Mouse (Mus musculus): ENCODE data around the gene Rdh1. TPM values are rescaled to one million over a fixed set of nuclear protein-coding genes. Genes with fewer than 3 reads are reported as not detected.
"Not testable (repeated sequence)": the region's sequence is repeated elsewhere in the genome, so short reads cannot be mapped to it uniquely, and the experiment has no call there.

Gene Rdh1
- polyA plus RNA-seq, 2 experiments = 0.11 TPM; not detected in 1

DNA sequence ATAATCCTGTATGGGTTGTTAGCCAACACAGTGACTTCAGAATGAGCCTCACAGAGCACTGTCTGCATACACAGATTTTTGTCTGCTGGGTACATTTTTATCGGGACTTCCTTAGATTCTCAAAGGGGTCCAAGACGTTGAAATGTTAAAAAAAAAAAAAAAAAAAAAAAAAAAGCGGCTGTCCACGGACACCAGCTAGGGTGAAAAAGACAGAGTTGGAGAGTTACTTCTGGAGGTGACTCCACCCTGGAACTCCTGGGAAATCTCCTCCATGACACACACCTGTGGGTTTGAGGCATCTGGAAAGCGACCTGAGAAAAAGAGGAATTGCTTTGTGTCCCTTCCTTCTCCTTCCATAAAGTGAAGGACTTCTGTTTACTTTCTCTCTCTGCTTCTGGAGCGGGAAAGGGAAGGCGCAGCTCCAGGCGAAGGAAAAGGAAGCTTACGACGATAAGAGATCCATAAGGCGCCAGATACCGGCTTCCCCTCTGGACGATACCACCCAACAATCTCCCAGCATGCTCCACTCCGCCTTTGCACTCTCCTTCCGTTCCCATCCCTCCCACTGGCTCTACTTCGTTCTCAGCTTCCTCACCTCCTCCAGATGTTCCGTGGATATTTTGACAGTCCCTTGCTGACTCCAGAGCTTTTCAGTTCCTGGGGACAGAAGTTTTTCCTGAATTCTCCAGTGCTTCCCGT, 3.6 kb upstream of the Rdh1 start:
- no peak overlapping the region for H3K9ac ChIP-seq (ENCODE audit: low read depth, low read length, severe bottlenecking)
- H3K4me1 ChIP-seq (ENCODE audit: control insufficient read depth, insufficient read depth, low read length) = no peaks in the 10 kb centered on the region; the same call in 1 of the 2 replicates
- DNase-seq (ENCODE audit: low spot score) (no peak), ATAC-seq (ENCODE audit: low FRiP score, low read depth) (no peak)
- 46% methylated on average over 17 of the region's 18 CpGs for WGBS
- H3K27me3 ChIP-seq (ENCODE audit: control insufficient read depth, insufficient read depth, low read length) = no peaks in the 10 kb centered on the region
- no peak for TF ChIP-seq POLR2A (IDR thresholded peaks at IDR 0.05; ENCODE audit: borderline replicate concordance, extremely low read depth, insufficient read depth, insufficient read length)
- H3K36me3 ChIP-seq (ENCODE audit: control insufficient read depth, insufficient read depth, low read length) = no peaks in the 10 kb centered on the region
- H3K4me2 ChIP-seq (replicated peaks; ENCODE audit: low read depth, low read length, severe bottlenecking) = peak overlapping the region; percentile 20
- no peak overlapping the region for H3K27ac ChIP-seq (replicated peaks; ENCODE audit: low read depth, low read length)
- no peak overlapping the region for H3K4me3 ChIP-seq (replicated peaks; ENCODE audit: low read length)
- no peaks in the 10 kb centered on the region for H3K9me3 ChIP-seq (ENCODE audit: control insufficient read depth, low read length)

- WGBS = 88% methylated on average over 10 of the region's 10 CpGs
- not testable (repeated sequence) for H3K4me2 ChIP-seq (replicated peaks; ENCODE audit: low read depth, low read length, severe bottlenecking); H3K9me3 ChIP-seq (ENCODE audit: control insufficient read depth, low read length); H3K27ac ChIP-seq (replicated peaks; ENCODE audit: low read depth, low read length); H3K4me3 ChIP-seq (replicated peaks; ENCODE audit: low read length); ATAC-seq (ENCODE audit: low FRiP score, low read depth); H3K27me3 ChIP-seq (ENCODE audit: control insufficient read depth, insufficient read depth, low read length); H3K9ac ChIP-seq (ENCODE audit: low read depth, low read length, severe bottlenecking); H3K36me3 ChIP-seq (ENCODE audit: control insufficient read depth, insufficient read depth, low read length); H3K4me1 ChIP-seq (ENCODE audit: control insufficient read depth, insufficient read depth, low read length); DNase-seq (ENCODE audit: low spot score)
These were observed 3.4 kb downstream of the Rdh1 start for GRCm38 (mm10) chr10:127762926-127763325.

DNA sequence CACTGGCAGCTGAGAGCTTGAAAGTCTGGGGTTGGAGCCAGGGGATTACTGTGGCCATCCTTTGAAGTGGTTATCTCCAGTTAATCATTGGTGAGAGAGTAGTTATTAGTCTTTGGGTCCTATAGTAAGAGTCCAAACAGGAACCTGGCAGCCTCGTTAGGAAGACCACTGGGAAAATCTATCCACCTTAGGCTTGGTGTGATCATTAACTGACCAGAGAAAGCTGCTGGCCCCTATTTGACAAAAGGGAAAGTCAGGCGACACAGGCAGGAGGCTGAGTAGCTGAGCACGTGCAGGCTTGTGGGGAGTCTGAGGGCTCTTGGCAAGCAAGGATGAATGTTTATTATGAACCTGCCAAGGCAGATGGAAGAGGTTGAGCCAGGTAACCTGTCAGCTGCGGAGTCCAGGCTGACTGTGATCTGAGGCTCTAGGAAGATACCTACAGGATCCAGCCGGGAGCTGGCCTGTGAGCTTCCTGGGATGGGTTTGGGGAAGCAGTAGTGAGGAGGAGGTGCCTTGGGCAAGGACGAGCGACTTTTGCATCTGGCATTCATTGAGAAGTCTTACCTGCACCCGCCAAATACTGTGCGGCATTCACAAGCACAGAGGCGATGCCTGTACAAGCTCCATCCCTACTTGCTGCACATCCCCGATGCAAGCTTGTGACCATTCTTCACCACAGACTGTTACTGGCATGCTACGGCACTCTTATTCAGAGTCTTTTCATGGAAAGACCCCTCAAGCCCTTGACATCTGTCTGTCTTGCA, 4.6 kb downstream of the Rdh1 start:
- DNase-seq (ENCODE audit: low spot score) = no peak

DNA sequence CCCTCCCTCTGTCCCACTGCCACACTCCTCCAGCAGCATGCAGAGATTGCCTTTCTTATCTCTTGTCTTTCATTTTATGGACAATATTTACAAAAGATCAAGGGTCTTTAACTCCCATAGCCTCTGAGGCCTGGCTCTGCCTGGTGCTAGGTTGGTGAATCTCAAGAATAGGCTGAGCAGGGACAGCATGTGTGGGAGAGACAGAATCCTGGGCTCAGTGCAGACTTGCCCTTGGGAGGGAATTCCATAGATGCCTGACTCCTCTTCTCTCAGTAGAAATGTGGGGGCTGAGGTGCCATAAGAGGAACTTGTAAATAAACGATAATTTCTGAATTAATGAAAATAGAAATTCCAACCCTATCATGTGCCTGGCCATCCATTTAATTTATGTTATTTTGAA, 7.0 kb downstream of the Rdh1 start:
- no peak overlapping the region for H3K27ac ChIP-seq (replicated peaks; ENCODE audit: low read depth, low read length)
- H3K9ac ChIP-seq (ENCODE audit: low read depth, low read length, severe bottlenecking) = no peak overlapping the region
- no peak overlapping the region for H3K4me2 ChIP-seq (replicated peaks; ENCODE audit: low read depth, low read length, severe bottlenecking)
- no peaks in the 10 kb centered on the region for H3K4me1 ChIP-seq (ENCODE audit: control insufficient read depth, insufficient read depth, low read length)
- DNase-seq (ENCODE audit: low spot score) (no peak), ATAC-seq (ENCODE audit: low FRiP score, low read depth) (no peak)
- no peak overlapping the region for H3K4me3 ChIP-seq (replicated peaks; ENCODE audit: low read length)
- no peaks in the 10 kb centered on the region for H3K9me3 ChIP-seq (ENCODE audit: control insufficient read depth, low read length)
- no peaks in the 10 kb centered on the region for H3K36me3 ChIP-seq (ENCODE audit: control insufficient read depth, insufficient read depth, low read length)
- H3K27me3 ChIP-seq (ENCODE audit: control insufficient read depth, insufficient read depth, low read length) = no peaks in the 10 kb centered on the region
- WGBS = 71% methylated on average over 1 of the region's 1 CpGs
- no peak for TF ChIP-seq POLR2A (IDR thresholded peaks at IDR 0.05; ENCODE audit: borderline replicate concordance, extremely low read depth, insufficient read depth, insufficient read length)

More for the DNA sequence above, 4.6 kb downstream of the Rdh1 start:
- no peaks in the 10 kb centered on the region for H3K36me3 ChIP-seq (ENCODE audit: control insufficient read depth, insufficient read depth, low read length)
- WGBS = 61% methylated on average over 12 of the region's 12 CpGs
- no peaks in the 10 kb centered on the region for H3K4me1 ChIP-seq (ENCODE audit: control insufficient read depth, insufficient read depth, low read length)
- TF ChIP-seq POLR2A (IDR thresholded peaks at IDR 0.05; ENCODE audit: borderline replicate concordance, extremely low read depth, insufficient read depth, insufficient read length) = no peak
- no peak overlapping the region for H3K4me3 ChIP-seq (replicated peaks; ENCODE audit: low read length)
- no peak overlapping the region for H3K4me2 ChIP-seq (replicated peaks; ENCODE audit: low read depth, low read length, severe bottlenecking)
- H3K9me3 ChIP-seq (ENCODE audit: control insufficient read depth, low read length) = no peaks in the 10 kb centered on the region
- no peaks in the 10 kb centered on the region for H3K27me3 ChIP-seq (ENCODE audit: control insufficient read depth, insufficient read depth, low read length)
- H3K27ac ChIP-seq (replicated peaks; ENCODE audit: low read depth, low read length) = no peak overlapping the region
- ATAC-seq (ENCODE audit: low FRiP score, low read depth) = no peak
- H3K9ac ChIP-seq (ENCODE audit: low read depth, low read length, severe bottlenecking) = no peak overlapping the region

DNA sequence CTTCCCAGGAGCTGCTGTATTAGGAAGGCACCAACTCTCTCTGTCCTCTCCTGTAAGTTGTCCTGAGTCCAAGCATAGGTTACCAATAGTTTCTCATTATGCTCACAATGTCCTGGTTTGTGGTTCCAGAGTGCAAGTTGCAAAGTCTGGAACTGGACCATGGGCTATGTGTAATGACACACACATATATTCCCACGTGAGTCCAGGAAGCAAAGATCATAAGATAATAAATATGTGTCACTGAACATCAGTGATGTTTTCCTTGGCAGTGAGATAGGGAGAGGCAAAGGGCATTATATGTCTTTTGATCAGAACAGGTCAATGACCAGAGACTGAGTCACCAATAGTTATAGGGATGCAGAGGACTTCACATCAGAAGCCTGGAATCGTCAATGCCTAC, 16.5 kb downstream of the Rdh1 start, which contains the start of gene Rdh9:
Gene Rdh9, plus strand, starts transcription at position 376 of the 400 bp plus-strand sequence.
- WGBS = 84% methylated on average over 2 of the region's 2 CpGs
- no peaks in the 10 kb centered on the region for H3K4me1 ChIP-seq (ENCODE audit: control insufficient read depth, insufficient read depth, low read length)
- ATAC-seq (ENCODE audit: low FRiP score, low read depth) = no peak

DNA sequence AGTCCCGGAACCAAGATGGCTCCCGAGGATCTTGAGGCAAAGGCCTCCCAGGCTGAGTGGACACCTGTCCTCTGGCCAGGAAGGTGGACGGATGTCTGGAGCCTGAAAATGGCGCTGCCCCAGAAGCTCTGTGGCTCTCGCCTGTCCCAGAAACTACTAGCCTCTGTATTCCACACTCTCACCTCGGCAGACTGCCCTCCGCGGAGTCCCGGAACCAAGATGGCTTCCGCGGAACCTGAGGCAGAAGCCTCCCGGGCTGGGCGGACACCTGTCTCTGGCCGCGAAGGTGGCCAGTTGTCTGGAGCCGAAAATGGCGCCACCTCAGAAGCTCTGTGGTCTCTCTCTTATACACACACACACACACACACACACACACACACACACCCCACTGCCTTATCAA, 22.8 kb downstream of the Rdh1 start:
- not testable (repeated sequence) for H3K4me3 ChIP-seq (replicated peaks; ENCODE audit: low read length); H3K27me3 ChIP-seq (ENCODE audit: control insufficient read depth, insufficient read depth, low read length); H3K4me2 ChIP-seq (replicated peaks; ENCODE audit: low read depth, low read length, severe bottlenecking); H3K9ac ChIP-seq (ENCODE audit: low read depth, low read length, severe bottlenecking); H3K4me1 ChIP-seq (ENCODE audit: control insufficient read depth, insufficient read depth, low read length); H3K9me3 ChIP-seq (ENCODE audit: control insufficient read depth, low read length); H3K27ac ChIP-seq (replicated peaks; ENCODE audit: low read depth, low read length); ATAC-seq (ENCODE audit: low FRiP score, low read depth); DNase-seq (ENCODE audit: low spot score); H3K36me3 ChIP-seq (ENCODE audit: control insufficient read depth, insufficient read depth, low read length)
- 95% methylated on average over 17 of the region's 17 CpGs for WGBS

More for the DNA sequence above, 16.5 kb downstream of the Rdh1 start, which contains the start of gene Rdh9:
- Histone ChIP-seq H3K9ac (ENCODE audit: low read depth, low read length, severe bottlenecking) (no peak within 1 kb of the TSS), H3K36me3 (ENCODE audit: control insufficient read depth, insufficient read depth, low read length) (no peaks in the 10 kb centered on the region), H3K27ac (replicated peaks; ENCODE audit: low read depth, low read length) (no peak within 1 kb of the TSS), H3K4me2 (replicated peaks; ENCODE audit: low read depth, low read length, severe bottlenecking) (no peak within 1 kb of the TSS), H3K27me3 (ENCODE audit: control insufficient read depth, insufficient read depth, low read length) (no peaks in the 10 kb centered on the region), H3K4me3 (replicated peaks; ENCODE audit: low read length) (no peak within 1 kb of the TSS), H3K9me3 (ENCODE audit: control insufficient read depth, low read length) (no peaks in the 10 kb centered on the region)
- TF ChIP-seq POLR2A (IDR thresholded peaks at IDR 0.05; ENCODE audit: borderline replicate concordance, extremely low read depth, insufficient read depth, insufficient read length) = no peak
- no peak for DNase-seq (ENCODE audit: low spot score)

DNA sequence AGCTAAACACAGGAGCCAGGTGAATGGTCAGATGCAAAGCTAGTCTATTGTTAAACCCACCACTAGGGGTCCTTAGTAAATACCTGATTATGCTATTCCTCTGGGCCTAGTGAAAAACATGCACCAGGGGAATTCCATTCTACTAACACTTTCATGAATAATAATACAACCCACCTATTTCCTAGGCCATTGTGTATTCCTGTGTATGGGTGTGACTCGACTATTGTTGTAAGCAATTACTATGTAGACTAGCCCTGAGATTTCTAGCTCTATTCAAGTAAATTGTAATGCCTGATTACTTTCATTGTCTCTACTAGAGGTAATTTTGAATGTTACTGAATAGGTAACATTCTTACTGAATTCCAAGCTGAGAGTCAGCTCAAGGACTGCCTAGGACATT, 25.9 kb downstream of the Rdh1 start:
- H3K4me3 ChIP-seq (replicated peaks; ENCODE audit: low read length); H3K9me3 ChIP-seq (ENCODE audit: control insufficient read depth, low read length); ATAC-seq (ENCODE audit: low FRiP score, low read depth); H3K4me1 ChIP-seq (ENCODE audit: control insufficient read depth, insufficient read depth, low read length); H3K27me3 ChIP-seq (ENCODE audit: control insufficient read depth, insufficient read depth, low read length); H3K27ac ChIP-seq (replicated peaks; ENCODE audit: low read depth, low read length); H3K36me3 ChIP-seq (ENCODE audit: control insufficient read depth, insufficient read depth, low read length); H3K4me2 ChIP-seq (replicated peaks; ENCODE audit: low read depth, low read length, severe bottlenecking); DNase-seq (ENCODE audit: low spot score); H3K9ac ChIP-seq (ENCODE audit: low read depth, low read length, severe bottlenecking): not testable (repeated sequence)
- WGBS = 85% methylated on average over 1 of the region's 1 CpGs

Data from limb, embryonic 14.5 days (tissue).